Mouse (Mus musculus) left cerebral cortex, adult 8-10 months (tissue): Measurements from ENCODE around the gene AI661453. TPM values are rescaled to one million over a fixed set of nuclear protein-coding genes. Genes with fewer than 3 reads are reported as not detected.
"Not testable (repeated sequence)": the region's sequence is repeated elsewhere in the genome, so short reads cannot be mapped to it uniquely, and the experiment has no call there.

Experiments used
- DNase-seq, 2 experiments: peaks; one replicate each; pipeline ENCODE4 v3.0.0; 2022; ENCODE audit warnings: low spot score in 2 of 2
- total RNA-seq, 4 experiments: library from RNA; stranded (reverse); gene quantifications; 2 replicates each; pipeline ENCODE4 v1.2.4; 2022

Gene AI661453
- total RNA-seq, 4 experiments from 2014 or later = 0.35 to 1.4 (median 0.64) TPM

GRCm38 (mm10) chr17:47501531-47501930, 65.1 kb downstream of the AI661453 start:
- DNase-seq = no peak

GRCm38 (mm10) chr17:47501946-47502706, 65.7 kb downstream of the AI661453 start, which contains the start of gene Taf8:
Gene Taf8, minus strand, starts transcription at chr17:47502292.
- peak; percentile 88 to 90 for DNase-seq

GRCm38 (mm10) chr17:47502707-47503045, 66.3 kb downstream of the AI661453 start:
- DNase-seq = not testable (repeated sequence)

GRCm38 (mm10) chr17:47503689-47504088, 67.3 kb downstream of the AI661453 start:
- DNase-seq = no peak

GRCm38 (mm10) chr17:47504228-47504627, 67.8 kb downstream of the AI661453 start:
- no peak for DNase-seq

GRCm38 (mm10) chr17:47504941-47505346, 68.5 kb downstream of the AI661453 start, which contains the start of gene Ccnd3:
Gene Ccnd3, plus strand, starts transcription at chr17:47505051.
- peak; percentile 35 to 47 for DNase-seq

GRCm38 (mm10) chr17:47505566-47505965, 69.2 kb downstream of the AI661453 start:
- no peak for DNase-seq

GRCm38 (mm10) chr17:47506042-47506441, 69.6 kb downstream of the AI661453 start:
- no peak for DNase-seq

GRCm38 (mm10) chr17:47506697-47507096, 70.3 kb downstream of the AI661453 start:
- DNase-seq = no peak

GRCm38 (mm10) chr17:47507523-47507922, 71.1 kb downstream of the AI661453 start:
- DNase-seq = no peak

- DNase-seq = peak; percentile 72 to 88
Observed at GRCm38 (mm10) chr17:47508012-47508608, 71.7 kb downstream of the AI661453 start.

- DNase-seq = no peak
Observed at GRCm38 (mm10) chr17:47509031-47509705, 72.8 kb downstream of the AI661453 start.

- peak; percentile 94 to 97 for DNase-seq
Observed at GRCm38 (mm10) chr17:47511111-47512020, 75.0 kb downstream of the AI661453 start.

- no peak for DNase-seq
Observed at GRCm38 (mm10) chr17:47512956-47513775, 76.8 kb downstream of the AI661453 start.

GRCm38 (mm10) chr17:47515180-47515844, 78.9 kb downstream of the AI661453 start:
- DNase-seq = no peak

GRCm38 (mm10) chr17:47516232-47516631, 79.8 kb downstream of the AI661453 start:
- no peak for DNase-seq

GRCm38 (mm10) chr17:47518205-47518604, 81.8 kb downstream of the AI661453 start:
- no peak for DNase-seq
